Mouse (Mus musculus) lung, adult 2 months (tissue): Measurements from ENCODE around the gene Vill.

Experiments used
- CTCF ChIP-seq: fragments of 200-500 bp; IDR thresholded peaks from 2 replicates; pipeline ENCODE4 v1.5.1; 2011; ENCODE audit warnings: mild to moderate bottlenecking, low read length, control low read depth; ENCODE audit not compliant: insufficient read depth
- POLR2A ChIP-seq: fragments of 200-500 bp; IDR thresholded peaks from 2 replicates; pipeline ENCODE4 v1.6.1; 2011; ENCODE audit warnings: low read depth, mild to moderate bottlenecking, control low read depth, low read length, borderline replicate concordance; ENCODE audit errors: extremely low read depth

DNA sequence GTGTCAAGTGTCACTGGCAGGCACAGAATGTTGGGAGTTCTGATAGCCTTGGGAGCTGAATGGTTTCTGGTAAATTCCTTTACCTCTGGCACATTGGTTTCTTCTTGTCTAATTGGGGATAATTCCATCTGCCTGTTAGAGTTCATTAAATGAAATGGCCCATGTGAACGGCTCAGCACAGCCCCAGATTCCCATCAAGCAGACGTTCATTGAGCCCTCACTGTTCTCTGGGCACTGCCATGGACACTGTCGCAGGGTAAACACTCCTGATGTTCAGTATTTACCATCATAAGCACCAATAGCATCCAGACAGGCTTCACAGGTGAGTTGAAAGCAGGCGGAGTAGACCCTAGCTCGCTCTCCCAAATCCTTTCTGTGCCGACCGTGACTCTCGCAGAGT is 18.5 kb upstream of the Vill start:
- TF ChIP-seq CTCF (no peak), POLR2A (no peak)
